Mouse (Mus musculus) forebrain, embryonic 16.5 days (tissue): Measurements from ENCODE around the gene Gm2663. TPM values are rescaled to one million over a fixed set of nuclear protein-coding genes. Genes with fewer than 3 reads are reported as not detected.

Experiments
- polyA plus RNA-seq: library from polyadenylated mRNA; unstranded; fragments of >200 nt; fragmentation: Nextera tagmentation; extraction: Ambion mirVana; gene quantifications from 2 replicates; pipeline ENCODE4 v1.2.1, GENCODE M21; 2015

Gm2663 gene
- polyA plus RNA-seq, 1 experiment from 2014 or later = not detected

Other genes with a start within 250 kb of the Gm2663 start
- gene Moxd2, start 112.0 kb downstream of the Gm2663 start, polyA plus RNA-seq = not detected in 2 replicates
- gene Prss58, start 99.1 kb downstream of the Gm2663 start, polyA plus RNA-seq = not detected in 2 replicates
- not detected in 2 replicates for gene 1700074P13Rik, start 58.9 kb downstream of the Gm2663 start, polyA plus RNA-seq
- gene Gm4744, start 47.6 kb downstream of the Gm2663 start, polyA plus RNA-seq = not detected in 2 replicates
- not detected in 2 replicates for gene 1810009J06Rik, start 34.7 kb downstream of the Gm2663 start, polyA plus RNA-seq
- gene 2210010C04Rik, start 36.0 kb upstream of the Gm2663 start, polyA plus RNA-seq = not detected in 2 replicates